Mouse (Mus musculus) NIH3T3 (cell line): ENCODE data around the gene Thsd7a.

Experiments used
- DNase-seq: peaks from one replicate; pipeline ENCODE4 v3.0.0-alpha.2; 2012; ENCODE audit warnings: low read depth

Gene Thsd7a

DNA sequence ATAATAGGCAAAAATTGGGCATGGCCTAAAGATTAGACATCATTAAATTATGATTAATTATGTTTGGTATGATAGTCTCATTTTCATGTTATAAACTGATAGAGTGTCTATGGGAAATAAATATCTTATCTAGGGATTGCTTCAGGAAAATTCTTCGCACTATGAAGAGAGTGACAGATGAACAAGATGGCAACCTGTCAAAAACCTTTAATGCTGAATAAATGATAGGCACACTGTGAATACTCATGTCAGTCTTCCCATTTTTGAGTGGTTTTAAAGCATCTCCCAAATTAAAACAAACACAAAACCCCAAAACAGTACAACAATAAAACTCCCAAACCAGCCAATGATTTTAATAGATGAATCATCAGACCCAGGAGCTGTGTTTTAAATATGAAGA lies 362.5 kb downstream of the Thsd7a start:
- DNase-seq, result no peak

DNA sequence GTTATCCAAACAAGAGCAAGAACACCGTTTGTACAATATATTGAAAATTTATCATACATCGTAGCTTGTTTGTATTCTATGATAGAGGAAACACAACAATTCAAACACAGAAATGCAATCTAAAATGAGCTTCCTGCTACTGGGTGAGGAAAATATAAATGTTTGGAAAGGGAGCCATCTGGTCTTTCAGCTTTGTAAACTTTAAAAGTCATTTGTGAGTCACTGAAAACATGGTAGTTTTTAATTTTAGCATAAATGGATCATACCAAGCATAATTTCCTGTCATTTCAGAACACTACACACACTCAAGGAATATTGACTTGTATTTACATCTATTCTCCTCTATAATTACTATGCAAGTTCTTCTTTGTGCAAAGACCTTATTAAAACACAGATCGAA lies 363.6 kb downstream of the Thsd7a start:
- no peak for DNase-seq

DNA sequence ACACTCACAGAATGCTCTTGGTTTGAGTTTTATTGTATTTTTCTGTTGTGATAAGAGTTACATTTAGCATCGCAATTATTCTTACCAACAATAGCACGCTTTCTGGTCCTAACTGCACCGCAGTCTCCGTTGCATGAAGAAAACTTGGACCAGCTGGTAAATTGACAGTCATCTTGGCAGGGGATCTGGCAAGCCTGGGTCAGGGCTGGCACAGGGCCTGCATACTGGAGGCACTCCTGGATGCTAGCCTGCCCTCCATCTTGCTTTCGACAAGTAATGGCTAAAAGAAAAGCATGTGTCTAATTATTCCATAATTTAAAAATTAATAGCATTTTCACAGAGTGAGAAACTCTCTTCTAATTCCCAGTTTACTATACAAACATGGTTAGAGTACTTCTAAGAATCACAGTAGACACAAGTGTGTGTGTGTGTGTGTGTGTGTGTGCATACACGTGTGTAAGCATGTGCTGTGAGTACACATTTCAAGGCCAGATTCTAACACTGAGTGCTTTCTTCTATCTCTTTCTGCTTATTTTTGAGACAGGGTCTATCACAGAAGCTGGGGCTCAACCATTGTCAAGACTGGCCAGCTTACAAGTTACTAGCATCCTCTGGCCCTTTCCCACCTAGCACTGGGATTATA lies 368.0 kb downstream of the Thsd7a start:
- peak; percentile 77 for DNase-seq

DNA sequence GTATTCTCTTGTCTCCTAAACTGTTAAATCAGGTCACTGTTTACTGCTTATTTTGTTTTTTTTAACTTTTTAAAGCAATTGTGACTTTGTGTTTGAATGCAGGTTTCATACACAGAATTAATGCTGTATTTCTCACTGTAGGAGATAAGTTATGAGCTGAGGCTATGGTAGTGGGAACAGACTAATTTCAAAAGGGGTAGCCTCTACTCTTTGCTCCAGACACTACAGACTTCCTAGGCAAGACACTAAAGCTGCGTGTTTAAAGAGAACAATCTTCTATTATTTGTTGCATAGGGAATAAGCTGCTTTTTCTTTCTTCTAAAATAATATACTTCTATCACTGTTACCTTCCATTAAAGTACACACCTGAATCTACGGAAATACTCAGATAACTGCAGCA lies 368.5 kb downstream of the Thsd7a start:
- no peak for DNase-seq

- peak; percentile 86 for DNase-seq
Observed at GRCm38 (mm10) chr6:12358737-12359136, 390.5 kb downstream of the Thsd7a start.

GRCm38 (mm10) chr6:12353573-12353972 lies 395.6 kb downstream of the Thsd7a start:
- no peak for DNase-seq

GRCm38 (mm10) chr6:12352165-12352719 lies 397.0 kb downstream of the Thsd7a start:
- DNase-seq, result no peak

- peak; percentile 80 for DNase-seq
Observed at GRCm38 (mm10) chr6:12350753-12351152, 398.5 kb downstream of the Thsd7a start.

GRCm38 (mm10) chr6:12349105-12349759 lies 400.0 kb downstream of the Thsd7a start:
- no peak for DNase-seq

DNA sequence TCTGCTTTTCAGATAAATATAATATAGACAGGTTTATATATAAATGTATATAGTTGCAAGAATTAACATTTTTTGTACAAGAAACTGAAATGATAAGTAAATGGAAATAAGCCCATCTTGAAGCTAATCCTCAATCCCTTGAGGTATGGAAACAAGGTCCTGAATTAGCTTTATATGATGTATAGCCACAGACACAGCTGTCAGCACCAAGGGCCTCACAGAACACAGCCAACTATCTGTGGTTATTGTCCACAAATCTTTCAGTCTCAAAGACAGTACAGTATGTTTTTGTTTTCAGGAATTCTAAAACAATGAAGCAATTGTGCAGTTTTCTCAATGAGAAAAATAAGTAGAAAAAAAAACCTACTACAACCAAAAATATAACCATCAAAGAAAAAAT lies 400.5 kb downstream of the Thsd7a start:
- peak; percentile 59 for DNase-seq

DNA sequence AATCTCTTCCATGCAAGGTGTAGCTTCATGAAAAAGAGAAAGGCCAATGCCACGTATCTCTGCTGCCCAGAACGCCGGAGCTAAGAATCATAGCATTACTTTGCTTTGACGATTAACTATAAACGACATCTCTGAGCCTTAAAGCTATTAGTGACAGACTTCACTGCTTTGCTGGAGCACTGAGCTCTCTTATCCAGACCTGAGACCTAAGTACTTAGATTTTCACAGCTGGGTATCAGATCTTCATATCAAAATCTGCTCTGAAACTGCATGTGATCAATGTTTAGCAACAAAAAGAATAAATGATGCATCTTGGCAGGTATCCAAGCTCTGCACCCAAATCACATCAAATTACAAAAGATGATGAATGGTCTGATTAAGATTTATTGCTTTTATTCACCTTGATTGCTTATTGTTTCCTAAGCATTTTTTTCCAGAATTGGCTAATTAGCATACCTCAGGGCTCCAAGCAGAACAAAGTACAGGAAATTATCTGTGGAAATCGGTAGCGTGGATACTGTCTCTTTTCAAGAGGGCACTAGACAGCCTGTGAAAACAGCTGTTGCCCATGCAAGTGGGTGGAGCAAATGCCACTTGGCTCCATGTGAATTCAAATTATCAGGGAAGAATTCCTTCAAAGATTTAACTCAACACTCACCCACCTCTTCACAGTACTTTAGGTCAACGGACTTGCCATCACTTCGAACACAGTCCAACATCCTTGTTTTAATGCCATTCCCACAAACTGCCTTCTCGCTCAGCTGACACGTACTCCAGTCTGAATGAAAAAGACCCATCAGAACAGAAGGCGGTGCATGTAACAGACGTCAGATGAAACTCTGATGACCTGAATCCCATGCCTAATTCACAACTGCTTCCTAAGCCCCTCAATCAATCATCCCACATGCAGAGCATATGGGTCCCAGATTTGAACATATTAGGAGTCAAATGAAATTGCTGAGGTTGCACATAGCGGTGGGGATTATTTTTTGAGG lies 412.3 kb downstream of the Thsd7a start:
- DNase-seq, result no peak

- DNase-seq, result peak; percentile 84
Observed at GRCm38 (mm10) chr6:12315070-12315909, 433.9 kb downstream of the Thsd7a start.

DNA sequence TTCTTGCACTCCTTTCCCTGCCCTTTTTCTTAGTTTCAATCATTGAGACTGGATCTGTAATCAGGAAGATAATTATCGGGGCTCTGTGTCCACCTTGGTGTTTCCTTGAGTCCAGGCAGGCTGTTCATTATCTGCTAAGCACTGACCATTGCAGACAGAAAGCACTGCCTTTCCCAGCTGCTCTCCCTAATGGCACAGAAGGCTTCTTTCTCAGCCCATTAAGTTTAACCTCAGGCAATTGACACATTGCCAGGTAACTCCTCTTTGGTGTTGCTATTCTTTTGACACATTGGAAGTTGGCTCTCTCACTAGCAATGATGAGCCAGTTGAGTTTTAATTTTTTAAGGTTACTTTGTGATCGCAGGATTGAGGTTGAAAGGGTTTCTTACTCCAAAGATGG lies 441.7 kb downstream of the Thsd7a start:
- DNase-seq, result no peak

DNA sequence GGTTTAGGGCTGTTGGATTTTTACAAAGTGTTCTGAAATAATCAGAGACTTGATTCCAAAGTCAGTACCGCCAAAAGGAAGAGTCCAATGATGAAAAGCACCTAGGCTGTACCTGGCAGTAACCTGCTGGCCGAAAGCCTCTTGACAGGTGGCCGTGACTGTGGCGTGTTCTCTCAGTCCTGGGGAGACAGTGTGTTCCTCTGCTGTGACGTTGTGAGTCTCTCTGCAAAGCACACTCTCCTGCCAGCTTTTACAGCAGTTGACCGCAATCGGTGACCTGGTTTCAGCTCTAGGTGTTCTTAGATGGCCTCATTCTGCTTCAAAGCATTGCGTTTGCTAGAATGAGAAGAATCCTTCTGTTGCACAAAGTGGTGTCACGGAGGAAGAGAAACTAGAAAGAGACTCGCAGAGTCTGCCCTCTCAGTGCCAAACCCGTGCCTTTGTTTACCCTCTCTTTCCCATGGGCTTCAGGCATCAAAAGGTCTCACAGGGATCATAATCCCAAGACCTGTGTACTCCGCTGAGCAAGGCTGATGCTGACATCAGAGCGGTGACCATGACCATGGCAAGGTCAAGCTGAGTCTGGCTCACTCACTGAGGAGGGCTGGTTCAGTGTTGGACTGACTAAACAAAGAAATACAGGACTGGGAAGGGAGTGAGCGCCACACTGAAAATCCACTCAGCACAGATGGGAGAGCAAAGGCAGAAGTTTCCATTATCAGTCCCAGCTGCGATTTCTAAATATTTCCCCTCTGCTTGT lies 486.4 kb downstream of the Thsd7a start:
- DNase-seq, result no peak
